Mouse (Mus musculus) brain, embryonic 14.5 days (tissue): ENCODE data around the gene Lyar. TPM values are rescaled to one million over a fixed set of nuclear protein-coding genes. Genes with fewer than 3 reads are reported as not detected.

ENCODE experiments used
- DNase-seq: peaks from one replicate; pipeline ENCODE4 v3.0.0-alpha.2; 2011; ENCODE audit warnings: low read depth
- CTCF ChIP-seq: fragments of 200-500 bp; IDR thresholded peaks from 2 replicates; pipeline ENCODE4 v1.5.1; 2012; ENCODE audit warnings: inconsistent platforms, mild to moderate bottlenecking, moderate library complexity, borderline replicate concordance; ENCODE audit not compliant: insufficient read depth, insufficient read length; ENCODE audit errors: extremely low read depth
- POLR2A ChIP-seq: fragments of 200-500 bp; IDR thresholded peaks from 2 replicates; pipeline ENCODE4 v1.6.1; 2012; ENCODE audit warnings: mild to moderate bottlenecking, inconsistent platforms, borderline replicate concordance; ENCODE audit not compliant: poor library complexity, insufficient read depth, insufficient read length, severe bottlenecking; ENCODE audit errors: extremely low read depth
- polyA plus RNA-seq: library from polyadenylated mRNA; depleted of rRNA; stranded (reverse); fragments of >200 nt; gene quantifications from 2 replicates; pipeline ENCODE4 v1.2.3, GENCODE M21; 2012; rRNA removed

The Lyar gene
- polyA plus RNA-seq, 1 experiment: 26.4 TPM

DNA sequence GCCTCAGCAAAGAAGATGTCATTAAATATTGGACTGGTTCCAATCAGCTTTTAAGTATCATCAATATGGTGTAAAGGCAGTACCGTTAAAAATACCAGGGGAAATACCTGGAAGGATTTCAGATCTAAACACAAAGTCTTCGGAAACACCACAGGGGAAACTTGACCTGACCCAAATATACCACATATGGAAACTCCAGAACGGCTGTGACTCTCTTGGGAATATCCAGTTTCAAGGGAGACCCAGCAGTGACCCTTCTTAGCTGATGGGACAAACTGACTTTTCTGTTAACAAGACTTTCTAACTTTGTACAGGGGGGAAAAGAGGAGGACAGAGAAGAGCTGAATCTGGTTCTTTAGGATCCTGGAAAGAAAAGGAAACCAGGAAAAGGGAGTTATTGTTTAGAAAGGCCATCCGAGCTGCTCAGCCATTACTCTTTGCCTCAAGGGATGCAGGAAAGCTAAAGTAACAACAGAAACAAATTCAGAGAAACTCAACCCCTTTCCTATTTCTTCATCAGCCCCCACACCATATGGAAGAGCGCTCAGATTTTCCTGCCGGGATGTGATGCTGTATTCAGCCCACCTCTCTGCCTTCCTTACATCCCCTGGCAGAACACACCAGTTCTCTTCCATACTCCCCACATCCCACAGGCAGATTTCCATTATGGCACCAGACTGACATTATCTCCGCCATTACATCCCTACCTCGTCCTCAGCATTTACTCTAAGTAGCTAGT, 37.9 kb downstream of the Lyar start:
- TF ChIP-seq CTCF (no peak), POLR2A (no peak)
- no peak for DNase-seq

DNA sequence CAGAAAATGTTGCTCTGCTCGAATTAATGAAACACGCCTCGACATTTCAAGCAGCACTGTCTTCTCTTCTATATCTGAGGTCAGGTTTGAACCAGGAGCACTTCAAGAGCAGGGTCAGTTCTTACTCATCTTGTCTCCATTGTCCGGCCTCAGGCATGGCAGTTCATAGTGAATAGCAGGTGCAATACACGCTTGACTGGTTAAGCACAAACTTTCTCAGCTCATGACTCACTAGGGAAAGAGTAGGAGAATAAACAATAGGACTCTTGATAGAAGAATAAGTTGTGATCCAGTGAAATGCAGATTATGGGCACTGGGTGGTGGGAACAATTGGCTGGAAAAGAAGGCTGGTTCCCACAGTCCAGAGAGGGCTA, 38.5 kb downstream of the Lyar start:
- DNase-seq: no peak
- TF ChIP-seq POLR2A: no peak
- no peak for TF ChIP-seq CTCF

DNA sequence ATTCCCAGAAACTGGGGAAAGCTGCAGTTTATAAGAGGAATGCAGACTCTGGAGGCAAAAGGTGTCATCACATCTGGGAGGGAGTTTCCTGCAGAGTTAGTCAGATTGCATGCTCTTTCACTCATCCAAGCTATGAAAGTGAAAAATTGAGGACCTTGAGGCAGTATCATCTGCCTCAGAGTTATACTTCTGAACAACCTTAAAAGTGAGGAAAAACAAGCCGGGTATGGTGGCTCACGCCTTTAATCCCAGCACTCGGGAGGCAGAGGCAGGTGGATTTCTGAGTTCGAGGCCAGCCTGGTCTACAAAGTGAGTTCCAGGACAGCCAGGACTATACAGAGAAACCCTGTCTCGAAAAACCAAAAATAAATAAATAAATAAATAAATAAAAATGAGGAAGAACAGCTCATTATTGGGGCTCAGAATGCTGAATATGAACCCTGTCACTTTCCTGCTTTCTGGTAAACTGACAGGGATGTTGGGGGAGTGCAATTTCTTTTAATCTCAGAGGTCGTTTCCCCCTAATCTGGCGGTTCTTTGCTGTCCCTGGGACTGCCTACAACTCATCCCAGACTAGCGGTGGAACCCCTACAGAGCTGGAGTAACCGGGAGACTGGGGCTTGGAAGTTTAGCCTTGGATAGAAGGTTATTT, 39.3 kb downstream of the Lyar start:
- no peak for DNase-seq
- no peak for TF ChIP-seq CTCF
- no peak for TF ChIP-seq POLR2A

DNA sequence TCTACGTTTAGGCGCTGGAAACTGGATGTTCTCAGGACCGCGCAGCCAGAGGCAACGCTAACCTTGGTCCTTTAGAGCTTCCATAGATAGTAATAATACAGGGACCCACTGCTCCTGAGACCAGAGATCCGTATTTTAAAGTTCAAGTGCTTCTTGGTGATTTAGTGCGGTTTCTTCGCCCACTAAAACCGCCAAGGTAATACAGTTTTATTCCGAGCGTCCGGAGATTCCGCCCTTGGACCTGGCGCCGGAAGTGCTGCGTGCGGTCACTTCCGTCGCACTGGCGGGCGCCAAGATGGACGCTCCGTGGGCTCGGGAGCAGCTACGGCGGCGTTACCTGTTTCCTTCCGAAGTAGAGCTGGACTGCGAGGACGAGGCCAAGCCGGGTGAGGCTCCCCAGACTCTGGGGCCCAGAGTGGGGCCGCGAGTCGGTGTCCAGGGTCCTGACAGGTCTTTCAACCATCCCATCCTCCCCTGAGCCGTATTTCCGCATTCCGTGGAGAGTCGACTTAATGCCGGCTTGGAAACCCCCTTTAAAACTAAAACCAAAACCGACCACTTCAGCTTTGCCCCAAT, 39.9 kb downstream of the Lyar start, which contains the start of gene Tmem128:
Gene Tmem128 (plus strand): TSS at position 79 of the 576 bp plus-strand sequence.
- peak; percentile 86 for DNase-seq
- peak; percentile 76; the same call in 1 of the 2 replicates for TF ChIP-seq POLR2A
- no peak for TF ChIP-seq CTCF

DNA sequence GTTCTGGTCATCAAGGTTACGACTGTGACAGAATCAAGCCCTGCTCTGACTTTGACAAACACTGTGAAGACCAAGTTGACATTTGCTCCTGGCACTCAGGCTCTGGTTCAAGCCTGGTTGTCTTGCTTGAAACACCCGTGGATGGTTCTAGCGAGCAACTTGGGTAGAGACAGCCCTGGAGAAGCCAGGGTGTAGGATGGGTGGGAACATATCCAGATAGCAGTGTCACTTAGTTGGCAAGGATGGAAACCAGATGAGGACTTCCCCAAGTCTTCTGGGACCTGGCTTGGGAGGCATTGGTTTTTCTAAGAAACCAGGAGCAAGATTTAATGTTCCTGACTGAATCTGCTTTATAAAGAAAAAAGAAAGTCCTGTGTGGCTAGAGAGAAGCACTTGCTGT, 50.7 kb downstream of the Lyar start:
- TF ChIP-seq POLR2A (no peak), CTCF (no peak)
- no peak for DNase-seq

DNA sequence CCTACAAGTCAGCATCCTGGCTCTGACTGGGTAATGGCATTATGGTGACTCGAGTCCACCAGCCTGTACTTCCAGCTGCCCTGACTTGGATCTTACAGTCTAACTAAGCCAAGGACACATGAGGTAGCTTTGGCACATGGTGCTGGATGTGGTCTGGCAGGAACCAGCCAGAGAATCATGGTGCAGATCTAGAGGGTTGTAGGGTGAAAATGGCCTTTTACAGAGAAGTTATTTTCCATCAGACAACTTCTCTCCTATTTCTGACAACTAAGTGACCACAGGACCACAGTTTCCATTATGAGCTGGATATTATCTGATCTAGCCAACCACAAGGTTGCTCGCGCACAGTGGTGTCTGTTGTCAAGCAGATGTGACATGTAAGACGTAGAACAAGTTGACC, 53.6 kb downstream of the Lyar start:
- DNase-seq: no peak
- TF ChIP-seq CTCF (no peak), POLR2A (no peak)

DNA sequence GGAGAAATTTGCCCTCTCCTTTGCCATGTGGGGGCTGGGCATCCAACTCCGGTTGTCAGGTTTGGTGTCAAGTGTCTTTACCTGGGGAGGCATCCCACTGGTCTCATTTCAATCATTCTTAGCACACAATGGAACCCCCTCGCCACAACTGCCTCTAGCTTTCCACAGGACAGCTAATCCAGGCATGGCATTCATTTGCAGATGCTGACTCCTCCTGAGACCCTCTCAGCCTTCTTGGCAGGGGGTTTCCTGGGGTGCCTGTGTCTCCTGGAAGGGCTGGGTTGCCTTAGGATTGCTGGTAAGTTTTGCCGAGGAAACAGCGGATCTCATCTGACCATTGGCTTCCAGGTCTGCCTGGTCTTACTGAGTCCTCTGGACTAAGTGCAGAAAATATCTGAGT, 55.5 kb downstream of the Lyar start, which contains the start of gene Otop1:
Gene Otop1 (plus strand): TSS at position 202 of the 400 bp plus-strand sequence.
- TF ChIP-seq CTCF (no peak), POLR2A (no peak)
- no peak for DNase-seq

DNA sequence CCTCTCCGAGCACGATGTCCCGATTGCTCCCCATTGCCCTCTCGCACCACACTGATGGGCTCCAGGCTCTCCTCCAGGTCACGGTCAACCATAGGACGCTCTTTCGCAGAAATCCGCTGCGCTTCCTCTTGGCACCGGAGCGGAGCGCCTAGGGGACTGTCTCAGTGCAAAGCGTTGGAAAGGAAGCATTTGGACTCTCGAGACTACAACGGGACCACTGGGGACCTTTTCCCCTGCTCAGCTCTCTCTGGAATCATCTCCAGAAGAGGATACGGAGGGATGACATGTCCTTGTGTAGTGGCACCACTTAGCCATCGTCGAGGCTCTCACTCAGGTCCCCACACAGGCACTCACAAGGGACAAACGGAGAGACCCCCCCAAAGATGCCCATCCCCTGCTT, 56.2 kb downstream of the Lyar start:
- TF ChIP-seq CTCF (no peak), POLR2A (no peak)
- no peak for DNase-seq

DNA sequence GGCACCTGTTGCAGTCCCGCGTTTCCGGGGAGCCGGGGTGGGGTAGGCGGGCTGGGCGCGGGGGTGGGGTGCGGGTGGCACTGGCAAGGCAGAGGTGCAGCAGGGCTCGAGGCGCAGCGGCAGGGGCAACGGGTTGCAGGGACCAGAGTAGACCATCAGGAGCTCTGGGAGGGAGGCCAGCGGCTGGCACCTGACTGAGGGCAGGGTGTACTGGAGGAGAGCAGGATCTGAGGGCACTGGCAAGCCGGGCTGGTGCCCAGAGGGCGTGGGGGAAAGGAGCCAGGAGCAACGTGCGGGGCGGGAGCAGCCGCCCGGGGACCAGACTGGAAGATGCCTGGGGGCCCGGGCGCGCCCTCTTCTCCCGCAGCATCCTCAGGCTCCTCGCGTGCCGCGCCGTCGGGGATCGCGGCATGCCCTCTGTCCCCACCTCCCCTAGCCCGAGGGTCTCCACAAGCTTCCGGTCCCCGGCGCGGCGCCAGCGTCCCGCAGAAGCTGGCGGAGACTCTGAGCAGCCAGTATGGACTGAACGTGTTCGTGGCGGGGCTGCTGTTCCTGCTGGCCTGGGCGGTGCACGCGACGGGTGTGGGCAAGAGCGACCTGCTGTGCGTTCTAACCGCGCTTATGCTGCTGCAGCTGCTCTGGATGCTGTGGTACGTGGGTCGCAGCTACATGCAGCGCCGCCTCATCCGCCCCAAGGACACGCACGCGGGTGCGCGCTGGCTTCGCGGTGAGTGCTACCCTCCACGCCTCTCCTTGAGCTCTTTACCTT, 57.0 kb downstream of the Lyar start:
- no peak for TF ChIP-seq POLR2A
- TF ChIP-seq CTCF: no peak
- peak; percentile 23 for DNase-seq

DNA sequence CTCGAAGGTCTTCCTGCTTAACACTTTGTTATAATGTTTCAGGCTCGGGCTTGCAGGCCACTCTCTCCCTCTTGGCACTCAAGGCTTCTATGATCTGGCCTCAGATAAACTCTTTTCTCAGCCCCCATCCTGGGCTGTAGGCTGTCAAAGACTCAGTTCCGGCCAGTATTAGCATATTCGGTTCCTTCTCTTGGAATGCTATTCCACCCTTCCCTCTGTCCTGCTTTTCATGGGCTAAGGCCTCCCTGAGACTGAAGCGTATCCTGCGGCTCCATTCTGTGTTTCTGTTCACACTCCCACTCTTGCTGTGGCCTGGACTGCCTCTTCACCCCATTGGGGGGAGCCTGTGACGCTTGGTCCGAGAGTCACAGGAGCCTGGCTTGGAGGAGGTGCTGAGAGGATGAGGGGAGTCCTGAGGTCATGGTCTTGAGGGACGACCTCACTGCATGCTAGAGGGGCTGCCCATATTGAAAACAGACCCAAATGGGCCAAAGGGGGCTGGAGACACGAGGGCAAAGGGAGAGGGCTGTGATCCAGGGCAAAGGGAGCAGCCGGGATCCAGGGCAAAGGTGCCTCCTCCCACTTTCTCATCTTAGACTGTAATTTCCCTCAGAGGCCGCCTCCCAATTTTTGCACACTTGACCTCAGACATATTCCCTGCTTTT, 57.8 kb downstream of the Lyar start:
- TF ChIP-seq CTCF (no peak), POLR2A (no peak)
- no peak for DNase-seq

DNA sequence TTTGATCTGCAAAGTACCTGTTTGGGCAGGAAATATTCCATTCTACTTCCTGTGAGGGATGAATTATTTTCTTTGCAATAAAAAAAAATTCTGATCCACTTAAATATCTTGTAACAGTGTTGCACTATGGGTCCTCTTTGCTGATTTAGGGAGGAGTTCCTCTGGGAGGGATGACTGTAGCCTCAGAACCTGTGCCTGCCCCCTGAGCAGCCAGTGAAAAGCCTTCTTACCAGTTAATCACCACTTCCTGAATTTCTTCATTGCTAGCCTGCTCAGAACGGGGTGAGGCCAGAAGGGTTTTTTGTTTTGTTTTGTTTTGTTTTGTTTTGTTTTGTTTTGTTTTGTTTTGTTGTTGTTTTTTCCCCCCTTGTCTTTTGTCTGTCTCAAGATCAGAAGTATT, 59.8 kb downstream of the Lyar start:
- TF ChIP-seq CTCF (no peak), POLR2A (no peak)

More for the DNA sequence above, 59.8 kb downstream of the Lyar start:
- DNase-seq: no peak

Other genes with a start within 250 kb of the Lyar start
- gene Stx18, start 181.7 kb upstream of the Lyar start, polyA plus RNA-seq: 25.6 and 28.0 TPM in 2 replicates
- 719 and 725 TPM in 2 replicates for gene Nsg1, start 60.6 kb upstream of the Lyar start, polyA plus RNA-seq
- gene Zbtb49, start within 50 bp of the Lyar start, polyA plus RNA-seq: 35.0 and 36.7 TPM in 2 replicates
- 62.7 and 84.1 TPM in 2 replicates for gene Tmem128, start 39.7 kb downstream of the Lyar start, polyA plus RNA-seq
- gene Otop1, start 55.5 kb downstream of the Lyar start, polyA plus RNA-seq: 0.05 TPM in 1 of 2 replicates, not detected in the other
- 0.22 and 0.28 TPM in 2 replicates for gene Drd5, start 98.9 kb downstream of the Lyar start, polyA plus RNA-seq